Mouse (Mus musculus) bone marrow, adult 2 months (tissue): ENCODE measurements around the gene Cela1.

ENCODE experiments used
- CTCF ChIP-seq: fragments of 200-500 bp; IDR thresholded peaks from 2 replicates; pipeline ENCODE4 v1.5.1; 2011; ENCODE audit warnings: low read length, control low read depth; ENCODE audit not compliant: control insufficient read depth, insufficient read depth
- POLR2A ChIP-seq: fragments of 200-500 bp; IDR thresholded peaks from 2 replicates; pipeline ENCODE4 v1.6.1; 2011; ENCODE audit warnings: low read depth, mild to moderate bottlenecking, control low read depth, low read length, borderline replicate concordance; ENCODE audit not compliant: control insufficient read depth

DNA sequence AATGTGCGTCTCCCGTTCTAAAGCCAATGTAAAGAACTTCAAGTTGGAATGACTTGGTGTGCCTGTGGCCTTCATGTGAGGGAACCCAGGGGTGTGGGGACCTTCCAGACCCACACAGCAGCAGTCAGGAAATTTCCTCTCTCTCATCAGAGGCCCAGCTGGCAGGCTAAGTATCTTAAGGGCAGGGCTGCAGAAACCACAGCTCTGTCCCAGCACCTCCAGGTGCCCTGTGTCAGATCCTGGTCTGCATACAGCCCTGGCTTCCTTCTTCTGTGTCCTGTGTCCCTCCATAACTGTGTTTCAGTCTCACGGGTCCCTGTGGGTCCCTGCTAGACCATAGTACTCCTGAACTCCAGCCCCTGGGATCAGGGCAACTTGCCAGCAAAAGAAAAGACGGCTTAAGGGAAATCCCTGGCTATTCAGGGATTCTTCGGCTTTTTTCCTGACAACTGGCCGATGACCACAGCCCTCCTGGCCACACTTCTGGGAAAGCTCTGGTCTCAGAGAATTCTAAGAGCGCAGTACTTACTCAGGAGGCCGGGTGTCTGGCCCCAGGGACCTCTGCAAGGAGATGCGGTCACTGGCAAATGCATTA, 27.8 kb upstream of the Cela1 start:
- no peak for TF ChIP-seq POLR2A
- no peak for TF ChIP-seq CTCF
